Mouse (Mus musculus): Measurements from ENCODE around the gene Stat6. TPM values are rescaled to one million over a fixed set of nuclear protein-coding genes. Genes with fewer than 3 reads are reported as not detected.

Gene Stat6
- polyA plus RNA-seq, 1 experiment = 33.8 TPM

DNA sequence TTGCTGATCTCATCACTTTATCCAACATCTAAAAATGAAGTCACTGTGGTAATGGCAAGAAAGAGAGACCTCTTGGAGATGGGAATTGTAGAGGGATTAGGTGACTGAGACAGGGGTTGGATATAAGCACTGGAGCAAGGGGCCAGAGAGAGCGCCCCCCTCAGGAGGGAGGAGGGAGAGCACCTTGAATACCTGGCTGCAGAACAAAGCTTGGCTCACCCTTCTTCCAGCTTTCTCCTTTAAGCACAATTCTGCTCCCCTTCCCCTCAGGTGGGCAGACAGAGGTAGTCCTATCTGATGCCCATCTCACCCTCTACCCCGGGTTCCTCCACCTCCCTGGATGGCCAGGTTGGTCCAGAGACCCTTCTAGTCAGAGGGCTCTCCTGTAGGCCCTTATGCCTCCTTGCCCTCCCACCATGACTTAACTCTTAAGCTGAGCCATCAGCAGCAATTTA is 62.0 kb downstream of the Stat6 start, which contains the start of gene Myo1a:
TSS of gene Myo1a (plus strand) at position 405 of the 455 bp plus-strand sequence.
- Histone ChIP-seq H3K4me3 (replicated peaks) (no peak within 1 kb of the TSS), H3K36me3 (replicated peaks; ENCODE audit: low read length) (no peaks in the 10 kb centered on the region), H3K9me3 (no peaks in the 10 kb centered on the region), H3K27me3 (replicated peaks) (peaks cover 53% of the 10 kb centered on the region), H3K4me1 (peaks cover 14% of the 10 kb centered on the region)
- TF ChIP-seq FLI1 (IDR thresholded peaks at IDR 0.05; ENCODE audit: low read length) (no peak), GATA1 (IDR thresholded peaks at IDR 0.05; ENCODE audit: borderline replicate concordance, low read length) (no peak)

DNA sequence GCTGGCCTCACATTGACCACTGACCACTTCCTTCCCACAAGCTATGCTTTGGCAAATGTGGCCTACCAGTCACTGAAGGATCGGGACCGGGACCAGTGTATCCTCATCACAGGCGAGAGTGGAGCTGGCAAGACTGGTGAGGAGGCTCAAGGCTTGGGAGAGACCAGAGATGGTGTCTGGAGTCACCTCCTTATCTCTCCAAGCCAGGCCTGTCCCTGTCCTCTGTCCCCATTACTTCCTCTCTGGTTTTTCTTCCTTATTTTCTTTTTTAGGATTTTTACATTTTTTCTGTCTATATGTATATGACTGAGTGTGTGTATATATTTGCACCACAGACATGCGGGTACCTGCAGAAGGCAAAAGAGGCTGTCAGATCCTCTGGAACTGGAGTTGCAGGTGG is 63.0 kb downstream of the Stat6 start:
- no peak overlapping the region for H3K4me3 ChIP-seq (replicated peaks)
- H3K9me3 ChIP-seq = no peaks in the 10 kb centered on the region
- H3K36me3 ChIP-seq (replicated peaks; ENCODE audit: low read length) = no peaks in the 10 kb centered on the region
- peaks cover 14% of the 10 kb centered on the region for H3K4me1 ChIP-seq
- TF ChIP-seq GATA1 (IDR thresholded peaks at IDR 0.05; ENCODE audit: borderline replicate concordance, low read length) = no peak
- H3K27me3 ChIP-seq (replicated peaks) = peaks cover 62% of the 10 kb centered on the region

- H3K4me3 ChIP-seq (replicated peaks) = no peak overlapping the region
- peaks cover 65% of the 10 kb centered on the region for H3K27me3 ChIP-seq (replicated peaks)
- peaks cover 14% of the 10 kb centered on the region for H3K4me1 ChIP-seq
- H3K9me3 ChIP-seq = no peaks in the 10 kb centered on the region
- H3K36me3 ChIP-seq (replicated peaks; ENCODE audit: low read length) = no peaks in the 10 kb centered on the region
- TF ChIP-seq FLI1 (IDR thresholded peaks at IDR 0.05; ENCODE audit: low read length) (no peak), GATA1 (IDR thresholded peaks at IDR 0.05; ENCODE audit: borderline replicate concordance, low read length) (no peak)
Observed at GRCm38 (mm10) chr10:127707721-127708120, 64.9 kb downstream of the Stat6 start.

DNA sequence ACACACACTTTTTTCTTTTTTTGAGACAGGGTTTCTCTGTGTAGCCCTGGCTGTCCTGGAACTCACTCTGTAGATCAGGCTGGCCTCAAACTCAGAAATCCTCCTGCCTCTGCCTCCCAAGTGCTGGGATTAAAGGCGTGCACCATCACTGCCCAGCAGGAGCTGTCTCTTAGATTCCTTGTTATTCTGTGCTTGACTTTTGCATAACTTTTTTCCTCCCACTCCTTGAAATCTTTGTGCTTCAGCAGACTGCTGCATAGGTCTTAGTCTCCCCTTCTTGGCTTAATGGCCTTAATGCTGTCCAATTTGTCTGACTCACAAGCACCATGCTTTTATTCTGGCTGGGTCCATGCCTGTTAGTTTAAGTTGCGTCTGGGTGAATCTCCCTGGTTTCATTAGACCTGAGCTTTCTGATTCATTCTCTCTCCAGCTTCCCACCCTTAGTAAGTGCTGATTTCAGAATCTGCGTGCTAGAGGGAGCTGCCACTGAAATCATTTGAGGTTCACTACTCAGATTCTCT is 66.1 kb downstream of the Stat6 start:
- Histone ChIP-seq H3K27me3 (replicated peaks) (peaks cover 63% of the 10 kb centered on the region), H3K9me3 (no peaks in the 10 kb centered on the region), H3K4me3 (replicated peaks) (no peak overlapping the region), H3K4me1 (peaks cover 14% of the 10 kb centered on the region), H3K36me3 (replicated peaks; ENCODE audit: low read length) (no peaks in the 10 kb centered on the region)
- TF ChIP-seq FLI1 (IDR thresholded peaks at IDR 0.05; ENCODE audit: low read length) (no peak), GATA1 (IDR thresholded peaks at IDR 0.05; ENCODE audit: borderline replicate concordance, low read length) (no peak)

GRCm38 (mm10) chr10:127710331-127710730 is 67.5 kb downstream of the Stat6 start:
- TF ChIP-seq FLI1 (IDR thresholded peaks at IDR 0.05; ENCODE audit: low read length) = no peak
- TF ChIP-seq GATA1 (IDR thresholded peaks at IDR 0.05; ENCODE audit: borderline replicate concordance, low read length) = no peak
- Histone ChIP-seq H3K4me1 (peaks cover 12% of the 10 kb centered on the region), H3K4me3 (replicated peaks) (no peak overlapping the region), H3K27me3 (replicated peaks) (peaks cover 60% of the 10 kb centered on the region), H3K9me3 (no peaks in the 10 kb centered on the region), H3K36me3 (replicated peaks; ENCODE audit: low read length) (no peaks in the 10 kb centered on the region)

Other genes with a start within 250 kb of the Stat6 start
- gene Stac3, start 141.3 kb upstream of the Stat6 start, polyA plus RNA-seq (2012; ENCODE audit: insufficient read depth, low replicate concordance) = 3.9 TPM in 1 of 2 replicates, not detected in the other
- gene Ndufa4l2, start 128.0 kb upstream of the Stat6 start, polyA plus RNA-seq (2012; ENCODE audit: insufficient read depth, low replicate concordance) = 0.23 and 5.2 TPM in 2 replicates
- gene Shmt2, start 120.5 kb upstream of the Stat6 start, polyA plus RNA-seq (2012; ENCODE audit: insufficient read depth, low replicate concordance) = 143 and 168 TPM in 2 replicates
- gene Nxph4, start 108.4 kb upstream of the Stat6 start, polyA plus RNA-seq (2012; ENCODE audit: insufficient read depth, low replicate concordance) = 0.32 TPM in 1 of 2 replicates, not detected in the other
- 10.2 and 208 TPM in 2 replicates for gene Lrp1, start 21.8 kb upstream of the Stat6 start, polyA plus RNA-seq (2012; ENCODE audit: insufficient read depth, low replicate concordance)
- gene Nemp1, start 23.9 kb downstream of the Stat6 start, polyA plus RNA-seq (2012; ENCODE audit: insufficient read depth, low replicate concordance) = 1.5 TPM in 1 of 2 replicates, not detected in the other
- gene Nab2, start 25.6 kb downstream of the Stat6 start, polyA plus RNA-seq (2012; ENCODE audit: insufficient read depth, low replicate concordance) = 19.1 and 21.3 TPM in 2 replicates
- 0.04 TPM in 1 of 2 replicates, not detected in the other for gene Myo1a, start 62.2 kb downstream of the Stat6 start, polyA plus RNA-seq (2012; ENCODE audit: insufficient read depth, low replicate concordance)
- not detected in 2 replicates for gene Tac2, start 81.5 kb downstream of the Stat6 start, polyA plus RNA-seq (2012; ENCODE audit: insufficient read depth, low replicate concordance)
- 0.30 and 0.54 TPM in 2 replicates for gene Zbtb39, start 96.6 kb downstream of the Stat6 start, polyA plus RNA-seq (2012; ENCODE audit: insufficient read depth, low replicate concordance)
- not detected in 2 replicates for gene Gpr182, start 108.7 kb downstream of the Stat6 start, polyA plus RNA-seq (2012; ENCODE audit: insufficient read depth, low replicate concordance)
- not detected in 2 replicates for gene Rdh1, start 116.7 kb downstream of the Stat6 start, polyA plus RNA-seq (2012; ENCODE audit: insufficient read depth, low replicate concordance)
- gene Rdh16f1, start 116.8 kb downstream of the Stat6 start, polyA plus RNA-seq (2012; ENCODE audit: insufficient read depth, low replicate concordance) = not detected in 2 replicates
- not detected in 2 replicates for gene Rdh9, start 133.4 kb downstream of the Stat6 start, polyA plus RNA-seq (2012; ENCODE audit: insufficient read depth, low replicate concordance)
- gene Rdh16, start 158.2 kb downstream of the Stat6 start, polyA plus RNA-seq (2012; ENCODE audit: insufficient read depth, low replicate concordance) = not detected in 2 replicates
- gene Rdh19, start 206.9 kb downstream of the Stat6 start, polyA plus RNA-seq (2012; ENCODE audit: insufficient read depth, low replicate concordance) = not detected in 2 replicates
- gene Rdh16f2, start 223.5 kb downstream of the Stat6 start, polyA plus RNA-seq (2012; ENCODE audit: insufficient read depth, low replicate concordance) = not detected in 2 replicates
- gene Rdh7, start 245.8 kb downstream of the Stat6 start, polyA plus RNA-seq (2012; ENCODE audit: insufficient read depth, low replicate concordance) = not detected in 2 replicates

Measured in megakaryocyte, embryonic 14.5 days (primary cell).